Mouse (Mus musculus) macrophage (primary cell): ENCODE results near the gene A630095N17Rik. TPM values are rescaled to one million over a fixed set of nuclear protein-coding genes. Genes with fewer than 3 reads are reported as not detected.

Source experiments
- H3K27ac ChIP-seq: fragments of 350-480 bp; formaldehyde crosslinking; 2 replicates; pipeline ENCODE4 v1.9.0; 2021
- H3K36me3 ChIP-seq: fragments of 350-480 bp; formaldehyde crosslinking; 2 replicates; pipeline ENCODE4 v1.9.0; 2021; ENCODE audit errors: inconsistent target
- H3K4me3 ChIP-seq: fragments of 350-480 bp; formaldehyde crosslinking; 2 replicates; pipeline ENCODE4 v1.9.0; 2021; ENCODE audit errors: inconsistent target
- H3K79me2 ChIP-seq: fragments of 350-480 bp; formaldehyde crosslinking; 2 replicates; pipeline ENCODE4 v1.9.0; 2021; ENCODE audit errors: inconsistent target
- WGBS: methylation state at CpG from one replicate; pipeline ENCODE4 v1.1.7; 2026; ENCODE audit warnings: inconsistent platforms; ENCODE audit not compliant: missing documents; 5-methylcytosine and 5-hydroxymethylcytosine counted together
- polyA plus RNA-seq: library from polyadenylated mRNA; stranded (reverse); fragments of 250-400 nt; gene quantifications from 3 replicates; pipeline ENCODE4 v1.2.4, GENCODE M21; 2018; ENCODE audit warnings: inconsistent platforms
- total RNA-seq, 78 experiments: library from RNA; depleted of rRNA; stranded (reverse); fragments of 250-400 nt; gene quantifications; 1 replicate in 9 of 78; 2 replicates in 24 of 78; 3 replicates in 43 of 78; 4 replicates in 2 of 78; pipeline ENCODE4 v1.2.4; 2018; ENCODE audit warnings: inconsistent platforms in 56 of 78

The A630095N17Rik gene
- not detected for total RNA-seq (2018; cell fraction: chromatin; rRNA removed)
- total RNA-seq (2018; cell fraction: cytosol; rRNA removed) = not detected
- total RNA-seq (2018; cell fraction: nucleus; rRNA removed) = not detected
- not detected in 3 replicates for polyA plus RNA-seq

DNA sequence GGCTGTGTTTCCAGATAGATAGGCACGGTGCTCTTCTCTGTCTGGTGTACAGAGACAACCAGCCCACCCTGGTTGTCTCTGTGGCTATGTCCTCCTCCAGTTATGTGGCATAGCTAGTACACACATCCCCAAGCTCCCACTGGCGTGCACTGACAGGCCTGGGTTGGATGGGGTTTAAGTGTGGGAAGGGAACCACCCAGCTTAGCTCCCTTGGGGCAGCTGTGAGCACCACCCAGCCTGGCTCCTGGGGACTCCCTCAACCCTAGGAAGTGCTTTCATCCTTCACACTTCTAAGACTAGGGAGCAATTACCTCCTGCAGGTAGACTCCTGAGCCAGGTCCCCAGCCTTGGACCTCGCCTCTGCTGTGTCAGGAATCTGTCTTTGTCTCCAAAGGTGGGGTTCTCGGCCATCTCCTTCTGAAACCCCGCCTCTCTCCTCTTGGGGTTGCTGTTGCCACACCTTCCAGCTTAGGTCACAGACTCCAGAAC lies at the start of gene A630095N17Rik:
Gene A630095N17Rik (minus strand): TSS at position 439 of the 489 bp plus-strand sequence.
- 94% methylated on average over 5 of the region's 5 CpGs for WGBS
- H3K79me2 ChIP-seq = no peaks in the 10 kb centered on the region
- no peak within 1 kb of the TSS for H3K4me3 ChIP-seq
- no peaks in the 10 kb centered on the region for H3K36me3 ChIP-seq
- H3K27ac ChIP-seq = no peak within 1 kb of the TSS

DNA sequence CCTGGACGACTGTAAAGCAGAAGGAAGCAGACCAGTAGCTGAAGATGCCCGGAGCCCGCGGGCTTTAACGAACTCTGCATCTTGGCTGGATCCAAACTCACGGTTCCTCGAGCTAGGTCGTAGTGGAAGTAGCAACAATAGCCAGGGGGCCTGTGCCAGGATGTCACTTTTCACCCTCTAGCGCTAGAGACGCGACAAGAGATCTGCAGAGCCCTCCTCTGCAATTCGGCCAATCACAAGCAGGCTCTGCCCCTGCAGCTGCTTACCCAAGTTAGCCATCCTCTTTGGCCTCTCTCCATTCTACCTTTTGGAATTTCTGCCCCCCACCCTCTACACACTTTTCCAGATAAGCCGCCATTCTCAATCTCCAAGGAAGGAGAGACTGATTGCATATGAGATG lies 46.3 kb upstream of the A630095N17Rik start, which contains the start of gene Resp18:
Gene Resp18 (minus strand): TSS at position 188 of the 400 bp plus-strand sequence.
- H3K79me2 ChIP-seq = no peaks in the 10 kb centered on the region
- no peaks in the 10 kb centered on the region for H3K36me3 ChIP-seq
- no peak within 1 kb of the TSS for H3K4me3 ChIP-seq
- no peak within 1 kb of the TSS for H3K27ac ChIP-seq
- 10% methylated on average over 13 of the region's 13 CpGs for WGBS

DNA sequence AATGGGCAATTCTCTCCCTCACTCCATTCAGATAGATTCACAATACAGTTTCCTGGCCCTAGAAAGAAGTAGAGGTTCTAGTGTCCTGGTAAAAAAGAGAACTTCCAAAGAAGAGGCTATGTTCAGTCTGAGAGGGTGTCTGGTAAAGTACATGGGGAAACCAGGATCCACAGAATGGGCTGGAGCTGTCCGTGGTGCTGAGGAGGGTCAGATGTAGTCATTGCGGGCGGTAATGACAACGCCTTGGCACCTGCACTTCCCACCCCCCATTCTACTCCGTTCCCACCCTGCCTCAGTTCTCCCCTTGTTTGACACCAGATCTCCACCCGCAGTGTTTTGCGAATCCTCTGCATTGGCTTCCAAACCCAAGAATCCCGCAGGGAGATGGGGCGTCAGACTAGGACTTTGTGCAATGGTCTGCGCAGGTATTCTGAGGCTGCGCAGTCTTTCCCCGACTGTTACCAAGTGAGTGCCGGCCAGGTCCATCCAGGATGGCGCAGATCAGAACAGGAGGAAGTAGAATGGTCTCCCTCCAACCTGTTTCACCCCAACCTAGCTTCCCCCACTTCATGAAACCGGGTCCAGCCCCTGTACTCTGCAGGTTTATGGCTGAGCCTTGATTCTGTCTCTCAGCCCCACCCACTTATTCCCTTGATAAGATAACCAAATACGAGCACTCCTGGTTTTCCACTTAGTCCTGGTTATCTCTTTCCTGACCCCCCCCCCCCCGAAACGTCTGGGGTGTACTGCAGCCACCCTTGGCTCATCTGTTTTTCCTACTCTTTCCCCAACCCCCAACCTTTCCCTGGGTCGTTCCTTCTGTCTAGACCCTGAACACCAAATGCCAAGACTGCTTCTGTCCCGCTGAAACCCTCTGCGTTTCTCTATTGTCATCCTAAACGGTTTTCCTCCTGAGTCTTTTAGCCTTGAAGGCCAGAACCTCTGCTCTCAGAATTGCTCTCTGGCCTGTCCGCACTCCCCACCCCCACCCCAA lies 45.6 kb upstream of the A630095N17Rik start:
- Histone ChIP-seq H3K4me3 (no peak overlapping the region), H3K27ac (no peak overlapping the region), H3K79me2 (no peaks in the 10 kb centered on the region), H3K36me3 (no peaks in the 10 kb centered on the region)
- 12% methylated on average over 23 of the region's 23 CpGs for WGBS

DNA sequence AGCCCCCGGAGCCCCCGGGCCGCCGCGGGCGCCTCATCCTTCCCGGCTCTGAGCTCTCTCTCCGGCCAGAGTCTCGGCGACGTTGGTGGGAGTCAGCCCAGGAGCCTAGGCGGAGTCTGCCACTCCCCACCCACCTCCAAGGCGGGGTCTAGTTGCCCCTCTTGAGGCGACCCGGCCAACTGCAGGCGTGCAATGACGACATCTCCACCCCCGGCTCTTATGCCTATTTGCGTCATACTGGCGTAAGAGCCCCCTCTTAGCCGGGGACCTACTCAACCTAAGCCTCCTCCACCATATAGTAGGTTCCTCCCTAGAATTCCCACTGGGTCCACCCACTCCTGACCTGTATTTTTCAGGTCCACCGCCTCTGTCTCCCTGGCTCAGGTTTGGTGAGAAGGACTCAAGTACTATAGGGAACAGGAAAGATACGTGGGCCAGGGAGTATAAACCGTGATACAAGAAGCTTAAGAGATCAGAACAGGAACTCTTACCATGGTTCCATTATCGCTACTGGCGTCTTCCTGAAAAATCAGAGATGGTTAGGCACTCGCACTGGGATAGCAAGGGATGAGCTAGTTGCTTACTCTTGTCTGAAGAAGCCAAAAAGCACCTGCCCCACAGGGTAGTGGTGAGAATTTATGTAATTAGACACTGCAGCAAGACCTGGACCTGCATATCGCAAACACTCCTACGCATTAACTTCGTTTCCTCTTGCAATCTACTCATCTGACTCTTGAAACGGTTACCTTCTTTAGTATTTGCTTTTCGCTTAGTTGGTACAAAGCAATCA lies 32.4 kb upstream of the A630095N17Rik start, which contains the start of gene Ptprn:
Gene Ptprn (minus strand): TSS at position 412 of the 790 bp plus-strand sequence.
- Histone ChIP-seq H3K4me3 (no peak within 1 kb of the TSS), H3K27ac (no peak within 1 kb of the TSS), H3K36me3 (no peaks in the 10 kb centered on the region), H3K79me2 (no peaks in the 10 kb centered on the region)
- WGBS = 22% methylated on average over 22 of the region's 32 CpGs

DNA sequence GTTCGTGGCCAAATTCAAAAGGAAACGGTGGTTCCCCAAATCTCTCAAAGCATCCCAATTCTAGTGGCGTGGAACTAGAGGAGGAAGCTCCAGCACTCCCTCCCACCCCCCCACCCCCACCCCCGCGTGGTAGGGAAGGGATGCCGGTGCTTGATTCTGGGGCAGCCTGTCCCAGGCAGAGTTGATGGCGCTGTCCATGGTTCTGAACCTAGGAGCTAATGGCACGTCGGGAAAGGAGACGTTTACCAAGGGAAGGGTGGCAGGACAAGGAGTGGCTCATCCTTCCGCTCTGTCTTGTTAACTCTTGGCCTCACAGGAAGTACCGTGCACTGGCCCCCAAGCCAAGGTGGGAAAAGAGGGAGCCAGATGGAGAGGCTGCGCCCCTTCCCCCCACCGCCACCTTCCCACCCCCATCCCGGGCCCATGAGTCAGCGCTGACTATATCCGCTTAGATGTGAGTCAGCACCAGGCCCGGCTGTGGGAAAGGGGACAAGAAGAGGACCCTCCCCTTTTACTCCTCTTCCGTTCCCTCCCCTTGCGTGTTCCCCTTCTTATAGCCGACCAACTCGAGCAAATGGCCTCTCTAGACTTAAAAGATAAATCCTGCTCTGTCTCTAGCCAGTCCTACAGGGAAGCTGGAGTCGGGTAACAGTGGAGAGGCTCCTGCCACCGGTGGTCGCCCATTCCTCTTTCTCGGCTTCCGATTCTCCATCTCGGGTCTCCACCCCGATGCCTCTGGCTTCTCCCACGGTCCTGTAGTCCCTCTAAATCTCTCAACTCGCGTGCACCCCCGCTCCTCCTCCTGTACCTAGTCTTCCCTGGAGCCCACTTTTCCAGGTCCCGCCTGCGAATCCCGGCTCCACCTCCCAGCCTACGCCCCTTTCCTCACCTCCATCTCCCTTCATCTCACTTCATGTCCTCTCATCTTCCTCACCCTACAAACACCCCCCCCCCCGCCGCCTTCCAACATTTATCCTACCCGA lies 31.4 kb upstream of the A630095N17Rik start:
- 3% methylated on average over 39 of the region's 40 CpGs for WGBS
- no peak overlapping the region for H3K4me3 ChIP-seq

DNA sequence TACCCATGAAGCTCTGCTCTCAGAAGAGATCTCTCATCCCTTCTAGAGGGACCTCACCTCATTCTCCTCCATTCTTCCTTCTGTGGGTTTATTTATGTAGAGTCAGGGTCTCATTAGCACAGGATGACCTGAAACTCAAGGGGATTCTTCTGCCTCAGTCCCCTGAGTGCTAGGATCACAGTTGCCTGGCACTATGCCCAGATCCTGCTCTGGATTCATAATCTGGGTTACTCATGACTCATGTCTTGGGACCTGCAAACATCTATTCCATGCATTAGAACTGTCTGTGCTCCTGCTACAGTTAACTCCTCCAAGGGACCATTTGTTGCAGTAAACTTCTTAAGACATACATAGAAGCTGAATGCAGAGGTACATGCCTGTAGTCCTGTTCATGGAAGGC lies 29.4 kb upstream of the A630095N17Rik start:
- H3K36me3 ChIP-seq = no peaks in the 10 kb centered on the region
- H3K27ac ChIP-seq = no peak overlapping the region
- no peak overlapping the region for H3K4me3 ChIP-seq
- H3K79me2 ChIP-seq = no peaks in the 10 kb centered on the region

More for the DNA sequence above, 31.4 kb upstream of the A630095N17Rik start:
- H3K79me2 ChIP-seq = no peaks in the 10 kb centered on the region
- no peak overlapping the region for H3K27ac ChIP-seq
- no peaks in the 10 kb centered on the region for H3K36me3 ChIP-seq

DNA sequence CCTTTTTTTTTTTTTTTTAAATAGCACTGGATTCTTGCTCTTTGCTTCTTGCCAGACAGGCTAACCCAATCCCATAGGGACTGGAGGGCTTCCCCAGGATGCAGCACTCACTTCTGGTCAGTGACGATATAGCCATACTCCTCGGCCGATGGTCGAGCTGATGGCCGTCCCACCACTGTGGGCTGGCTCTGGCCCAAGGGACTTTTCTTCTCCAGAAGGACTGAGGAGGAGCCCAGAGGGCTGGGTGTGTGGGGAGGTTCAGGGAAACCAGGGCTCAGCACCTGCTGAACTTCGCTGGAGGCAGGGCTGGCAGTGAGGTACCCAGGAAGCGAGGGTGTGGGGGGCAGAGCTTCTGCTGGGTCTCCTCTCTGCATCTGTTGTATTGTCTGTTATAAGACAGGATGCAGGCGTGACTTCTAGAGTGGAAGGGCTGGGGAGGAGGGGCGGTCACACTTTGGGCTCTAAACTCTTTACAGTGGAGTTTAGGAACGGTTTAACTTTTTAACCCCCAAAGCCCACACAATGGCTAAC lies 23.7 kb upstream of the A630095N17Rik start:
- H3K27ac ChIP-seq = no peak overlapping the region
- no peak overlapping the region for H3K4me3 ChIP-seq
- WGBS = 44% methylated on average over 10 of the region's 10 CpGs
- no peaks in the 10 kb centered on the region for H3K36me3 ChIP-seq
- H3K79me2 ChIP-seq = no peaks in the 10 kb centered on the region

DNA sequence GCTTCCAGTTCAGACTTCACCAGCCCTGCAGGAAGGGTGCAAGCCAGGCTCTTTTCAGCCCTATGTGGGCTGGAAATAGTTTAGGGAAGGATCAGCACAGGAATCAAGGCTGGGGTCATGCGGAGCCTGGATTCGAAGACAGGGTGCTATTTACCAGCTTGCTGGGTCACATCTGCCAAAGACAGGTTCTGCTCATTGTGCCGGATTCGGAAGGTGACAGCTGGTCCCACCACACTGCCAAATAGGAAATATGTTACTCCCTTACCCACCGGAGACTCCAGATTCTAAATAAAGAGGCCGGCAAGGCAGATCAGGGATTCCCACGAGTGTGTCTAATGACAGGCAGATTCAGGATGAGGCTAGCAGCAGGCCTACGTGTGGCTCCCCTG lies 22.7 kb upstream of the A630095N17Rik start:
- 87% methylated on average over 8 of the region's 8 CpGs for WGBS
- Histone ChIP-seq H3K36me3 (no peaks in the 10 kb centered on the region), H3K79me2 (no peaks in the 10 kb centered on the region), H3K27ac (no peak overlapping the region), H3K4me3 (no peak overlapping the region)

DNA sequence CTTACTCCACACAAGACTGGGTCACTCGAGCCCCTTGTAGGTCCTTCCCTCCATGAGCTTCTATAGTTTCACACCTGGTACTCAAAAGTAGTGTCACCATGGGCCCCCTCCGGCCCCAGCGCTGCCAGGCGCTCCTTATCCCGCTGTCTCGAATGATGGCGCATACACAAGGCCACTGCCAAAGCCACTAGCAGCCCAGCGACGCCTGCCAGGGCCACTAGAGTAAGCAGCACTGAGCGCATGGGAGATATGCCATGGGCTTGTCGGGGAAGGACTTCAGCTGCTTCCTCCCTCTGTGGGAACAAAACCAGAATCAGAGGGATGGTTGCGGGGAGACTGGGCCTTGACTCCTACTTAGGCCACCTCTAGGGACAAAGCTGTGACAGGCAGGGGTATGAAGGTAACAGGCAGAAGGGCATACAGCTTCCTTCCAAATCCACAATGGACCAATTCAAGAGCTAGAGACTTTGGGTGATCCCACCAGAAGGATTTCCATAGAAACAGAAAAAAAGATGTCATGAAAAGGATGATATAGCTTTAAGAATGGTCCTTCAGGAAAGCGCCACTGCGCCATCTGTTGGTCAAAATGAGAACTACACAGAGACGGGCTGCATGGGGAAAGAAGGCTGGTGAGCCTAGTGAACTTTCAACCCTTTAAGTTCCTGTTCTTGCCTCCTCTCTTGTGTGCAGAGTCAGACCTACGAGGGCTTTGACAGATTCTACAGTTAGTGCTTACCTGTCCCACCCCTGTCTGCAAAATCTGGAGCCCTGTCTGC lies 22.1 kb upstream of the A630095N17Rik start:
- 62% methylated on average over 16 of the region's 16 CpGs for WGBS
- H3K79me2 ChIP-seq = no peaks in the 10 kb centered on the region

DNA sequence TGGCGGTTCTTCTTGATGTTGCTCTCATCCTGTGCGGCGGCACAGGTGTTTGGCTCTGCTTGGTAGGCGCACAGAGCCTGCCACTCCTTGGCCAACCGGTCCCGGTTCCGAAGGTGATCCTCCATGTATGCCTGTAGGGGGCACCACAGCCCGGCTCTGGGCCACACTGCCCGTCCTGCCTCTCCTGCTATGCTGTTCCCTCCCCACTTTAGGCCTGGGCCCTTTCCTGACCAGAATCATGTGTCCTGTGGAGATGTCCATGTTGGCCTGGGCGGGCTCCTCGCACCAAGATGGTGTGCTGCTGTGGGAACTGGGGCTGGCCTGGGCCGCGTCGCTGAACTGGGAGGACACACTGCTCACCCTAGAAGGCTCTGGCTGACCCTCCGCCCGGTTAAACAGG lies 21.1 kb upstream of the A630095N17Rik start:
- no peaks in the 10 kb centered on the region for H3K36me3 ChIP-seq
- H3K27ac ChIP-seq = no peak overlapping the region
- no peaks in the 10 kb centered on the region for H3K79me2 ChIP-seq
- H3K4me3 ChIP-seq = no peak overlapping the region
- 89% methylated on average over 16 of the region's 16 CpGs for WGBS

More for the DNA sequence above, 22.1 kb upstream of the A630095N17Rik start:
- H3K36me3 ChIP-seq = no peaks in the 10 kb centered on the region
- H3K4me3 ChIP-seq = no peak overlapping the region
- no peak overlapping the region for H3K27ac ChIP-seq

DNA sequence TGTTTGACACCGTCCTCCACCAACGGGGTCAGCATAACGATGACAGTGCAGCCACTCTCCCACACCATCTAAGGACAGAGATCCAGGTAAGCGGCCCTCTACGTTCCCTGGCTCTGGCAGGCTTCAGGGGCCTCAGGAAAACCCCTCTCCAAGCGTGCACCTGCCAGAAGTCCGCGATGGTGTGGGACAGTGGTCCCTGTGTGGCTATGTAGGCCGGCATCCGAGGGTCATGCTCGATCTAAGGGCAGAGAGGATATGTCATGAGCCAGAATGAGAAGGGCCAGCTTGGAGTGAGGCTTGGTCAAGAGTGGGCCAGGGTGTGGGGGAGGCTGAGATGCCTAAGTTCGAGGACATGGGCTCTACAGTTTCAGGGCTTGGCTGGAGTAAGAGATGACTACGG lies 20.4 kb upstream of the A630095N17Rik start:
- no peak overlapping the region for H3K27ac ChIP-seq
- 86% methylated on average over 13 of the region's 13 CpGs for WGBS
- no peaks in the 10 kb centered on the region for H3K36me3 ChIP-seq
- H3K79me2 ChIP-seq = no peaks in the 10 kb centered on the region
- H3K4me3 ChIP-seq = no peak overlapping the region

DNA sequence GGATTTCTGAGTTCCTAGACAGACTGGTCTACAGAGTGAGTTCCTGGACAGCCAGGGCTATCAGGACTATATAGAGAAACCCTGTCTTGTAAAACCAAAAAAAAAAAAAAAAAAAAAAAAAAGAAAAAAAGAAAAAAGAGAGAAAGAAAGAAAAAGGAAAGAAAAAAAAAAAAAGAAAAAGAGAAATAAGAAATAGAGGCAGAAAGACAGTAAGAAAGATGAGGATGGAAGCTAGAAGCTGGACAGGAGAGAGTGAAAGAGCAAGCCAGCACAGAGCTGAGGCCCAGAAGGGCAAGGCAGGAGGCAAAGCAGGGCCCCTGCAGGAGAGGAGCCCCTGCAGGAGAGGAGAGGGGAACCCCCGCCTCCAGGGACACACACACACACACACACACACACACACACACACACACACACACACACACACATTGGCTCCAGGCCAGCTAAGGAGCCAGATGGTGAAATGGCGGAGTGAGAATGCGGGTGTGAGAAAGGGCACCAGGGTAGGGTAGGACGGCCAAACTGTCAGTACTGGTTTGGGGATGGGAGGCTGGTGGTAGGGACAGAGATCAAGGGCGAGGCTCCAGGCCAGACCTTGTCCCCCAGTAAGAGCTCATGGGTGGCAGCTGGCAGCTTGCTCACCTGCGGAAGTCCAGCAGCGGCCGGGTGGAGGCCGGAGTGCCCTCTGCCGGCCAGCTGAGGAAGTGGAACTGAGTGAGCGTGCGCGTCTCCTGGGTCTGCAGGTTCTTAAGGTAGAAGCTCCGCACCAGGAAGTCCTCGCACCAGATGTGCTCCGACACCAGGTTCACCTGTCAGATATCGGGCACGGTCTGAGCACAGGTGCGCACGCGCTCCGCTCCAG lies 19.4 kb upstream of the A630095N17Rik start:
- Histone ChIP-seq H3K4me3 (no peak overlapping the region), H3K27ac (no peak overlapping the region), H3K36me3 (no peaks in the 10 kb centered on the region), H3K79me2 (no peaks in the 10 kb centered on the region)
- 6% methylated on average over 21 of the region's 22 CpGs for WGBS
